Mouse (Mus musculus): ENCODE measurements around the gene Rdh19.
"Not testable (repeated sequence)": the region's sequence is repeated elsewhere in the genome, so short reads cannot be mapped to it uniquely, and the experiment has no call there.

Rdh19 gene

DNA sequence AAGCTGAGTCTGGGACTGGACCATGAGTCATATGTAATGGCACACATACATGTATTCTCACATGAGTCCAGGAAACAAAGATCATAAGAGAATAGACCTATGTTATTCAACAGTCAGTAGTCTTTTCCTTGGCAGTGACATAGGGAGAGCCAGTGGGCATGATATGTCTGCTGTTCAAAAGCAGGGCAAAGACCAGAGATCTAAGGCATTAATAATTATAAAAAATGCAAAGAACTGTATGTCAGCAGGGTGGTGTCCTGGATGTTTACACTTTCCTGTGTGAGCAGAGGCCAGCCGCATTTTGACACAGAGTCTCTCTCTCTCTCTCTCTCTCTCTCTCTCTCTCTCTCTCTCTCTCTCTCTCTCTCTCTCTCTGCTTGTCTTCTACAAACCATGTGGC lies at the start of gene Rdh19:
Gene Rdh19, plus strand, starts transcription at position 301 of the 400 bp plus-strand sequence.
- in situ Hi-C loops (cut with MboI, MseI): no loop called here

DNA sequence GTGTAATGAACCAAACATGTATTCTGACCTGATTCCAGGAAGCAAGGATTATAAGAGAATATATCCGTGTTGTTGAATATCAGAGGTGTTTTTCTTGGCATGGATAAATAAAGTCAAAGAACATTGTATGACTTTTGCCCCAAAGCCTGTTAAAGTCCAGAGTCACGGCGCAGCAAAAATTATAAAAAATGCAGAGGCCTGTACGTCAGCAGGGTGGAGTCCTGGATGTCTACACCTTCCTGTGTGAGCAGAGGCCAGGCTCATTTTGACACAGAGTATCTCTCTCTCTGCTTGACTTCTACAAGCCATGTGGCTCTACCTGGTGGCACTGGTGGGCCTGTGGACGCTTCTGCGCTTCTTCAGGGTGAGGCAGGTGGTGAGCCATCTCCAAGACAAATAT lies 48.8 kb upstream of the Rdh19 start, which contains the start of gene Rdh16:
Gene Rdh16, plus strand, starts transcription at position 262 of the 400 bp plus-strand sequence.
- in situ Hi-C loops (cut with MboI, MseI): no loop called here

DNA sequence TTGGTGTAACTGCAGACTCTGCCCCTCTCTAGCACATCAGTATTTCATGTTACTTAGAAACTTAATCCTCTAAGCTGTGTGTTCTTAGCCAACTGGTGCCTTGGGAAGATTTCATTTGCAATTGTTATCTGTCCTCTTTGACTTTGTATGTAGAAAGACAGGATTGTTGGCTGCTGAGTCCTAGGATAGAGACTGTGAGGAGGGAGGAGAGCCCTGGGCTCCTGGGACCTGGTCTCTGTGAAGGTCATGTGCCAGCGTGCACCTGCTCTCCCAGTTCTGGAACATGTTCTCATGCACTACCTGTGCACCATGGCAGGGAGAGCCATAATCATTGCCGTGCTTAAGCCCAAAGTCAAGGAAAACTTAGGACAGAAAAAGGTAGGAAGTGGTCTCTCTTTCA lies 48.1 kb upstream of the Rdh19 start:
- in situ Hi-C loops (cut with MboI, MseI): no loop called here

DNA sequence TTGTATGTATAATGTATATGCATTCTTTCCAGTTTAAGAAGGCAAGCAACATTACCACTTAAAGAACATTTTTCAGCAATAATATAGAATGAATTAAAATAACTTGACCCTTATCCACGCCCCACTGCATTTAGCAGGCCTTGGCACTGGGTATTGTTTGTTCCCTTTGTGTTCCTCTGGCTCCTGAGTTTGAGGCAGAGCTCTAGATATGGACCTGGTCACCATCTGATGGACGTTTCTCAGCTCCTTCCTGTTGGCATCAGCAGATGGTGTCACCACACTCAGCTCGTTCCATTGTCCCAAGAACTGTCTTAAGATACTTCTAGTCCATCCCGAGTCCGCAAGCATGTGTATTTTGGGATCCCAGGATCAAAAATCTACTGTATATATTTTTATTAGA lies 47.5 kb upstream of the Rdh19 start:
- in situ Hi-C loops (cut with MboI, MseI): no loop called here

DNA sequence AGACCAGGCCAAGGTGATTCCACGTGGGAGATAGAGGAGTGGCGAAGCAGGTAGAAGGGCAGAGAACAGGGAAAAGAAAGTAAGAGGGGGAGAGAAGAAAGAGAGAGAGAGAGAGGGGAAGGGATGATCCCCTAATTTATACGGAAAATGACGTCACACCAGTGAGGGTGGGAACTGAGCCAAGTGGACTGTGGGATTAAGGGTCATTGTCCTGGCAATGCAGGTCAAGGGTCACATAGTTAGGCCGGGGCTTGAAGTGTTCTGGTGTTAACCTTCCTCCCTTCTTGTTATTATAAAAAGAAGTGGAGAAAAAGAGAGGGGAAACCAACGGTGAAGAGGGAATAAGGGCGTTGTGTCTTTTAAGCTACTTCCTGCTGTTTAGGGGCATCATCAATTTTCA lies 45.3 kb upstream of the Rdh19 start:
- in situ Hi-C loops (cut with MboI, MseI): no loop called here

DNA sequence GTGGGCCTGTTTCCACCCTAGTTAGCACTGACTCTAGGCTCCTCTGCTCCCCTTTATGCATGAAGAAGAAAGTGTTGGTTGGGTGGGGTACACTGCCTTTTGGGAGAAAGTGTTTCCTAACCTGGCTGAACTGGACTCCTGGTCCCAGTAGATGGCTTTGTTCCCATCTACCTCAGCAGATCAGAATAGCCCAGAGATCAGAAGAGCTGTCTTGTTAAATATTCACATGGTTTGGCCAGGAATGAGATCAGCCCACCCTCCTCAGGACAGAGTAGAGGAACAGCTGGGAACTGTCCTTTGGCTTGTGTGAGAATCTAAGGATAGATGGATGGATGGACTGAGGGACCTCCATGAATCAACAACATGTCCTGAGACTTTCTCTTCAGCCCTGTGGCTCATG lies 33.8 kb upstream of the Rdh19 start:
- in situ Hi-C loops (cut with MboI, MseI): no loop called here

DNA sequence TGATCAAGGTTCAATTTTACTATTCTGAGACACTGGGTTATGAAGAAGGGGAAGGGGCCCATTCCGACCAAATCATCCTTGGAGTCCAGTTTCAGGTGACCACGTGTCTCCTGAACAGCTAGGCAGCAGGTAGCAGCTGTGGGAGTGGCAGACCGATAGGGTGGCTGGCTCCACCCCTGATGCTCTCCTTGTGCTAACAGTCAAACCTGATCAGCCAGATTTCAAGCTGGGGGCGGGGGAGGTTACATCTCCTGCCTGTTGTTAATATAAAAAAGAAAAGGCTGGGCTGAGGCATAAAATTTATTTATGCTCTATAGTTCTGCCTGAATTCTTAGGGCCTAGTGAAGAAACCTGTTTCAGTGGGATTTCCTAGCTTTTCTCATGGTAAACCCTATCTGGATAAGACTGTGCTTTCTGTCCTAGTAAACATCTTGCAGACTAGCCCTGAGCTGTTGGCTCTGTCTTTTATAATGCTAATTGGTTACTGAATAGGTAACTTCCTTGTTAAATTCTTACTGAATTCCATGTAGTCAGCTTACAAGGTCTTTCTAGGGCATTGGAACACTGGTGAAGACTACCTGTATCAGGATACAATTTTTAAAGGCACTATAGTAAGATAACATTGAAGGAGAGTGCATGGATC lies 32.3 kb upstream of the Rdh19 start:
- in situ Hi-C loops (cut with MboI, MseI): not testable (repeated sequence)

DNA sequence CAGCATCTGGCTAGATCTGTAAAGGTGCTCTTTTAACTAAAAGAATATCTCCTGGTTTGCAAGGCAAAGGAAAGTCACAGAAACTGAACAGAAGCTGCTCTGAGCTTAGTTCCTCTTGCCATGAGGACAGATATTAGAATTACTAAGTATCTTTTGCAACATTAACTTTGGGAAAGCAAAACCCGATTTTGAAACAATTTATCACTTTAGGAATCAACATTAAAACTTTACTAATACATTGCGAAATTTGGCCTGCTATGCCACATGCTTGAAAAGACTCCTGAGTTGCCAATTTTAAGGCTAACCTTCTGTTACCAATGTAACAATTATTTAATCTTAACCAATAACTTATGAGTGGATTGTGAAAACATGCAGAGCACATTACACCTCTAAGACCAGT lies 27.9 kb upstream of the Rdh19 start:
- in situ Hi-C loops (cut with MboI, MseI): not testable (repeated sequence)

DNA sequence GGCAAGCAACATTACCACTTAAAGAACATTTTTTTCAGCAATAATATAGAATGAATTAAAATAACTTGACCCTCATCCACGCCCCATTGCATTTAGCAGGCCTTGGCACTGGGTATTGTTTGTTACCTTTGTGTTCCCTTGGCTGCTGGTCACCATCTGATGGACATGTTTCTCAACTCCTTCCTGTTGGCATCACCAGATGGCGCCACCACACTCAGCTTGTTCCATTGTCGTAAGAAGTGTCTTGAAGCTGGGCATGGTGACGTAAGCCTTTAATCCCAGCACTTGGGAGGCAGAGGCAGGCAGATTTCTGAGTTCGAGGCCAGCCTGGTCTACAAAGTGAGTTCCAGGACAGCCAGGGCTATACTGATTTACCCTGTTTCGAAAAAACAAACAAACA lies 24.3 kb upstream of the Rdh19 start:
- in situ Hi-C loops (cut with MboI, MseI): no loop called here

DNA sequence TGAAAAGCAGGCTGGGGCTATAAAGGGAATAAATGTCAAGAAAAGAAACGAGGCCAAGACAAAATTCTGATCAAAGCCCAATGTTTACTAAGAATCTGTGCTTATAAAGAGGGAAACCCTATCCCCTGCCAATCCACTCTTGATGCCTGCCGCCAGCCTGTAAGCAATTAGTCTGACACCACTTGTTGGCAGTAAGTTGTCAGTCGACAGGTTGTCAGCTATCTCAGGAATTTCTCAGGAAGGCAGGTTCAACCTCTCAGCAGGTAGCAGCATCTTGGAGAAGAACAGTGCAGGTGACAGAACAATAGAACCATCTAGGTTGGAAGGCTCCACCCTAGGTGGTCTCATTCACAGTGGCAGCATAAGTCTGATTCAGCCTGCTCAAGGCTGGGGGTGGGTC lies 20.6 kb upstream of the Rdh19 start:
- in situ Hi-C loops (cut with MboI, MseI): no loop called here

DNA sequence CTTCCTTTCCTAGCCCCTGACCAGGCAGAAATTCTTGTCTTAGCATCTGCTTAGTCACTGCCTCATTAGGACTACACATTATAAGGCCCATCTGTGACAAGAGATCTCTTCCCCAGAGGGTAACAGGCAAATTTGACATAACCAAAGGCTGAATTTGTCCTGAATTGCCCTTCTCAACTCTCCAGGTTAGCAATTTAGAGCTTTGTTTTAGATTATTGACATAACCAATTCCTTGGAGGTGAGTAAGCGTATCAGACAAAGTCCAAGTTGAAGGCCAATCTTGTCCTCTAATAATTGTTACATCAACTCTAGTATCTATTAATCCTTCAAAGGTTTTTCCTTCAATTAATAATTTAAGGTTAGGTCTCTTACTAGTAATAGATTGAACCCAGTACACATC lies 15.5 kb upstream of the Rdh19 start:
- in situ Hi-C loops (cut with MboI, MseI): not testable (repeated sequence)

DNA sequence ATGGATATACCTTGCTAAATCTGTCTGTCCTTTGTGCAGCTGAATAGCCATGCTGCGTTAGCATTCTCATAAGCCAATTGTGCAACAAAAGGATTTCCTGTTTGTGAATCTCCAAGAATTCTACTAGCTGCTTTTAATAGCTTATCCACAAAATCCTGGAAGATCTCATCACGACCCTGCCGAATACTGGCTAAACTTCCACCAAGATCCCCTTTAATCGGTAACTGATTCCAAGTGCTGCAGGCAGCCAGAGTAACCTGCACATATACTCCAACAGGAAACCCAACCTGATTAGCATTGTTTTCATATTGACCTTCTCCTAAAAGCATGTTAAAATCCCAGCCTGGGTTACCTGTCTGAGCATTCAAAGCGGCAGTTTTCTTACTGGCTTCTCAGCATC lies 14.4 kb upstream of the Rdh19 start:
- in situ Hi-C loops (cut with MboI, MseI): loop anchor here in 1 of 2 experiments (5.0 kb wide), 1 partner anchor 92 kb away; no protein-coding TSS in a partner anchor

DNA sequence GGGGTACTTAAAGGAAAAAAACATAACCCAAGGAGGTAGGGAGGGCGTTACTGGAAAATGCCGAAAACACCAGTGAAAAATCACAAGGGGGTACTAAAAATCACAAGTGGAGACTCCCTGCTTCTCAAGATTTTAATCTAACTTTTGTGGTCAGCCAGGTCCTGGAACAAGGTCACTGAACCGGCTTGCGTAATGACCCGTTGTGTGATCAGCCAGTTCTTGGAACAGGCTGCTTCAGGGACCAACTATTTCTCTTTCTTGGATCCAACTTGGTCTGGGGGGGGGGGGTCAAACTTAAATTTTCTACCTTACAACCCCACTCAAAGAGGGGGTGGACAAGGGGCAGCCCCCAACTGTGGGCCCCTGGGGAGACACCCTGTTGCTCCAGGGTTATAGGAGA lies 11.9 kb upstream of the Rdh19 start:
- in situ Hi-C loops (cut with MboI, MseI): loop anchor here in 1 of 2 experiments (5.0 kb wide), 1 partner anchor 90 kb away; no protein-coding TSS in a partner anchor

DNA sequence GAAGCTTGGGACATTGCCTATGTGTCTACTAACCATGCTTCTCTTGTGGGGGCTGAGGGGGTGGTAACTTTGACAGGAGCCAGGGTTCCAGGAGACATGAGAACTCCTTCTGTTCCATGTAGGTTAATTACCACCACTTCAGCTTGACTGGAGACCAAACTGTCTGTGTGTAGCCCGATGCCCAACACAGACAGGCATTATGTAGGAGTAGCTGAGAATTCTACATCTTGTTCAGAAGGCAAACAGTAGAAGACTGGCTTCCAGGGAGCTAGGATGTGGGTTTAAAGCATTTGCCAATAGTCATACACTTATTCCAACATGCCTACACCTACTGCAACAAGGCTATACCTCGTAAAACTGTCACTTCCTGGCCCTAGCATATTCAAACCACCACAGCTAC lies 11.2 kb upstream of the Rdh19 start:
- in situ Hi-C loops (cut with MboI, MseI): loop anchor here in 1 of 2 experiments (5.0 kb wide), 1 partner anchor 89 kb away; no protein-coding TSS in a partner anchor

DNA sequence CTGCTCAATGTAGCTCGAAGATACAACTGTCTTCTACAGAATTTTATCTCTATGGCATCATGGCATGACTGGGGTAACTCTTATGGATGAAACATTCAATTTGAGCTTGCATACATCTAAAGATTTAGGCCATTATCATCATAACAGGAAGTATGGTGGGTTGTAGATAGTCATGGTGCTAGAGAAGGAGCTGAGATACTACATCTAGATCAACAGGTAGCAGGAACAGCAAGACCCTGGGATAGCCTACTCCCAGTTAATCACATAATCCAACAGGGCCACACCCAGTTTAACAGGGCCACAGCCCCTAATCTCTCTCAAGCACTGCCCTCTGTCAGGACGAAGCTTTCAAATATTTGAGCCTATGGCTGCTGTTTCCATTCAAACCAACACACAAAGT lies 9.0 kb upstream of the Rdh19 start:
- in situ Hi-C loops (cut with MboI, MseI): no loop called here

DNA sequence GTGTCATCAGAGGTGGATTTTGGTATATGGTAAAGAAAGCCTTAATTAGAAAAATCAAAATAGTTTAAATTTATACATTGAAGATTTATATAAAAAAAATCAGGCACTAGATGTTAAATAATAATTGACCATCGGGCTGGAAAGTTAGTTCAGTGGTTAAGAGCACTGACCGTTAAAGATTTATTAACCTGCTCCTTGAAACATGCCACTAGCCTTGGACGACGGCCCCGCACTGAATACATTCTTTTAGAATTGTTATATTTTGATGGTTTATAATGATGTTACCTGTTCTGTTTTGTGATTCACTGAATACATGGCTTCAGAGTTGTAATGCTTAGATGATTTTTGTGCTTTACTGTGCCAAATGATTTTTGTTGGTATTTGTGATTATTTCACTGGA lies 3.8 kb upstream of the Rdh19 start:
- in situ Hi-C loops (cut with MboI, MseI): not testable (repeated sequence)

DNA sequence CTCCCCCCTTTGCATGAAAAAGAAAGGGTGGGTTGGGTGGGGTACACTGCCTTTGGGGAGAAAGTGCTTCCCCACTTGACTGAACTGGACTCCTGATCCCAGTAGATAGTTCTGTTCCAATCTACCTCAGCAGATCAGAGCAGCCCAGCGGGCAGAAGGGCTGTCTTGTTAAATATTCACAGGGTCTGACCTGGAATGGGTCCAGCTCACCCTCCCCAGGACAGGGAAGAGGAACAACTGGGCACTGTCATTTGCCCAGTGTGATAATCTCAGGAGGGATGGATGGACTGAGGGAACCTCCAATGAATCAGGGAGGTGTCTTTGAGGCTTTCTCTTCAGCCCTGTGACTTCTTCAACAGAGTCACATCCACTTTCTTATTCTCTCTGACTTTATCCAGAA lies 1.6 kb upstream of the Rdh19 start:
- in situ Hi-C loops (cut with MboI, MseI): no loop called here

DNA sequence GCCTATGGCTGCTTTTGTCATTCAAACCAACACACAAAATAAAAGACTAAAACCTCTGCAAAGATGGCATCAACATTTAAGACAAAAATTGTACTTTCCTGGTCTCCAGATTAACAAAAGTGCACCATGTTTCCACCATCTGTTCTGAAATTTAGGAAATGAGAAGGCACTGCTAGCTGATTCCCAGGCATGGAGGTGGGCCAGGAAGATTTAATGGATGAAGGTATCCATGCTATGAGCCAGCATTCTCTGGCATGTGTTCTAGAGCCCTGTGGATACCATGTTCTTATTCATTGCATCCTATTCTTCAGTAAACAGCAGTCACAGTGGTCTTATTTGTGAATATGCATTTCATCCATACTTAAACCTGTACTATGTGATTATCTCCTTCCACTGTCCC lies 6.6 kb downstream of the Rdh19 start:
- in situ Hi-C loops (cut with MboI, MseI): no loop called here

DNA sequence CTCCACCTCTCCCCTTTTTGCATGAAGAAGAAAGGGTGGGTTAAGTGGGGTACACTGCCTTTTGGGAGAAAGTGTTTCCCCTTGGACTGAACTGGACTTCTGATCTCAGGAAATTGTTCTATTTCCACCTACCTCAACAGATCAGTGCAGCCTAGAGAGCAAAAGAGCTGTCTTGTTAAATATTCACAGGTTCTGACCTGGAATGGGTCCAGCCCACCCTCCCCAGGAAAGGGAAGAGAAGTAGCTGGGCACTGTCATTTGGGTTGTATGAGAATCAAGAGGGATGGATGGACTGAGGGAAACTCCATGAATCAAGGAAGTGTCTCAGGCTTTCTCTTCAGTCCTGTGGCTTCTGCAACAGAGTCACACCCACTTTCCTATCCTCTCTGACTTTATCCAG lies 15.2 kb downstream of the Rdh19 start:
- in situ Hi-C loops (cut with MboI, MseI): no loop called here

DNA sequence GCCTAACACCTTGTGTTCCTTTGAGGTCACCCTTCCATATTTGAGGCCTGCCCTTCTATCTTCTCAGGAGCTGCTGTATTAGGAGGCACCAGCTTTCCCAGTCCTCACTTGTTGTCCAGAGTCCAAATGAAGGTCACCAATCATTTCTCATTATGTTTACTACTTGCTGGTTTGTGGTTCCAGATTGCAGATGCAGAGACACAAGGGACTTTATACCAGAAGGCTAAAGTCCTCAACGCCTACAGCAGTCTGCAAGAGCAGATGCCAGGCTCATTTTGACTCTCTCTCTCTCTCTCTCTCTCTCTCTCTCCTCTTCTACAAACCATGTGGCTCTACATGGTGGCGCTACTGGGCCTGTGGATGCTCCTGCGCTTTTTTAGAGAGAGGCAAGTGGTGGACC lies 16.5 kb downstream of the Rdh19 start, which contains the start of gene Rdh16f2:
Gene Rdh16f2, plus strand, starts transcription at position 243 of the 400 bp plus-strand sequence.
- in situ Hi-C loops (cut with MboI, MseI): no loop called here

DNA sequence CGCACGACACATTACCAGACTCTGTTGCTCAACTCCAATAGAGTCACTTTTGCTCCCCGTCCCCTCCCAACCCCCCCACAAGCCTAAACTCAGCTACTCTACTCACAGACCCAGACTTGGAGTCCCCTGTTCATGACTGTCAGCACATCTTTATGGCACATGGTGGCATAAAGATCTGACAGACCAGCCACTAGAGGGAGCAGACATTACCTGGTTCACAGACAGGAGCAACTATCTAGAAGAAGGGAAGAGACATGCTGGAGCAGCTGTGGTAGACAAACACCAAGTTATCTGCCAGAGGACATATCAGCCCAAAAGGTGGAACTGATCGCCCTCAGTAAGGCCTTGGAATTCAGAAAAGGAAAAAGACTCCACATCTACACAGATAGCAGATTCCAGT lies 22.8 kb downstream of the Rdh19 start:
- in situ Hi-C loops (cut with MboI, MseI): loop anchor here in 1 of 2 experiments (10.0 kb wide), 1 partner anchor 62 kb away; no protein-coding TSS in a partner anchor

DNA sequence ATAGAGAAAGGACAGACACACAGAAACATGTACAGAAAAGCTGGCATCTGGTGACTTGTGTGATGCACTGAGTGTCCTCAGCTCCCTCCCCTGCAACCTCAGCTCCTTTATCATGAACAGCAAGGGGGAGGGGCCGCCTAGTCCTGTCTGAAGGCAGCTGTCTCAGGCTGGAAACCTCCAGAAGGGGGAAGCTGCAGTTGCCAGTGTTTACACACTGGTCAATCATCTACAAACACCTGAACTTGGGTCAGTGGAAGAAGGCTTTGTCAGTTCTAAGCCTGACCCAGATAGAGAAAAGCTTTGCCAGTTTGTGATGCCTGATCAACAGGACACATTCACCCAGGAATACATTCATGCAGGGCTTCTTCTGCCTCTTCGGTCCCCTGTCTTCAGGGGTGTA lies 28.0 kb downstream of the Rdh19 start:
- in situ Hi-C loops (cut with MboI, MseI): loop anchor here in 1 of 2 experiments (10.0 kb wide), 1 partner anchor 57 kb away; no protein-coding TSS in a partner anchor

DNA sequence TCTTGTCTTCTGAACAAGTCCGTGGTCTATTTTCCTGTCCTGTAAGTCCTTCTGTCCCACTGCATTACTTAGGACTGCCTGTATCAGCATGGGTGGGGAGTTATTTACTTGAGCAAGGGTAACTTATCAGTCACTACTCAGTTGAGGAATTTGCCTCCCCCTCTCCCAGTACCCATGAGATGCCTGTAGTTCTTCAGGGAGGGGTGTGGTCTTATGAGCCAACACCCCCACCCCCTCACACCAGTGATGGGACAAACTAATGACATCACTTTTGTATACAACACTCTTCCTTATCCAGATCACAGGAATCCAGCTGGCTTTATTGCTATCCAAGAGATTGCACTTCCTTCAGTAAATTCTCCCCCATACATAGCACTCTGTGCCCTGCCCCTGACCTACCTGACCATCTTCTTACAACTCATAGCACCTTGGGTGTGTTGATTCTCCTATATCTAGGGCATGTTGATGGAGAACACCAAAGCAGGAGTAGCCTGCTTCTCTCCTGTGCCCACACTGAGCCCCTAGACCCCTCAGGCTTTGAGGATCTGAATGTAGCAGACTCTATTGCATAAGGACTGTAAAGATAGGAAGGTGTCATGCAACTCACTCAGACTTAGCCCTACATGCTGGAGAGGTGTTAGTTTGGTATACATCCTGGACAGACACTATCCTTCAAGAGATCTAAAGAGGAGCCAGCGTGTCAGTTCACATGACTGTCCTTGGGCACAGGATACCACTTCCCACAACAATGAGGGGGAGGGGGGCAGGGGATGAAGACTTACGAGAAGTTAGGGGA lies 28.7 kb downstream of the Rdh19 start:
- in situ Hi-C loops (cut with MboI, MseI): loop anchor here in 1 of 2 experiments (10.0 kb wide), 1 partner anchor 56 kb away; no protein-coding TSS in a partner anchor
